Mouse (Mus musculus): ENCODE measurements around the gene Cbx8. TPM values are rescaled to one million over a fixed set of nuclear protein-coding genes. Genes with fewer than 3 reads are reported as not detected.

Cbx8 gene
- total RNA-seq, 2 experiments from 2014 or later: 1.4 to 1.8 TPM

- DNase-seq: peak; percentile 15
Observed at GRCm38 (mm10) chr11:118992781-118993180, 48.0 kb downstream of the Cbx8 start.

DNA sequence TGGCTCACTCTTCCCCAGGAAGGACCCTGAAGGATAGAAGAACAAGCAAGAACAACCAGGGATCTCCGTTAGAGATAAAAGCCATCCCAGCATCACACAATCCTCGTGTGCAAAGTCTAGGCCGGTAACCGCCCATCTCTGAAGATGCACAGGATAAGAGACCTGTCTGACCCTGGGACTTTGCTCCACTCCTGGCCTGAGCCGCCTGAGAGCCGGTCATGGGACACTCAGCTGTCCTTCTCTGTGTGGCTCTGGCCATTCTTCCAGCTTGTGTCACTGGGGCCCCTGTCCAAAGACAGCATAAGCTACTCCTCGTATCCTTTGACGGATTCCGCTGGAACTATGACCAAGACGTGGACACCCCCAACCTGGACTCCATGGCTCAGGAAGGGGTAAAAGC is 52.8 kb downstream of the Cbx8 start, which contains the start of gene Enpp7:
Enpp7 (plus strand) TSS at position 190 of the 400 bp plus-strand sequence.
- no peak for DNase-seq

Other genes with a start within 250 kb of the Cbx8 start
- under 1 TPM; 0.16 to 0.28 TPM for gene Rbfox3, start 129.4 kb downstream of the Cbx8 start, total RNA-seq (2021)
- gene Enpp7, start 52.8 kb downstream of the Cbx8 start, total RNA-seq (2021): not detected
- 1 to 10 TPM in 1 of 2 experiments, under 1 TPM in 1; 0.69 to 1.4 TPM for gene Cbx2, start 18.0 kb downstream of the Cbx8 start, total RNA-seq (2021)
- gene Cbx4, start 45.3 kb upstream of the Cbx8 start, total RNA-seq (2021): 1 to 10 TPM; 2.4 to 3.5 TPM
- gene Tbc1d16, start 187.5 kb upstream of the Cbx8 start, total RNA-seq (2021): 10 to 100 TPM; 16.1 to 20.9 TPM
- under 1 TPM in 1 of 2 experiments, not detected in 1; 0.41 TPM for gene Ccdc40, start 187.6 kb upstream of the Cbx8 start, total RNA-seq (2021)
- 100 to 1,000 TPM; 110 to 138 TPM for gene Gaa, start 226.9 kb upstream of the Cbx8 start, total RNA-seq (2021)

Data from gastrocnemius, postnatal 25 days (tissue).